Mouse (Mus musculus): Measurements from ENCODE around the gene Adcy4.

- no peak for TF ChIP-seq CTCF (IDR thresholded peaks at IDR 0.05; ENCODE audit: borderline replicate concordance, insufficient read depth, low read length)
- peak; percentile 93 for TF ChIP-seq POLR2A (IDR thresholded peaks at IDR 0.05; ENCODE audit: low read depth, low read length)
Measured at GRCm38 (mm10) chr14:55745180-55745860, 38.6 kb downstream of the Adcy4 start, which contains the start of the genes Dhrs1 and Nop9.
